Mouse (Mus musculus) layer of hippocampus, adult 6 months (tissue): ENCODE data around the gene Limk2. TPM values are rescaled to one million over a fixed set of nuclear protein-coding genes. Genes with fewer than 3 reads are reported as not detected.

ENCODE experiments used
- long read RNA-seq, 2 experiments: library from polyadenylated mRNA; unstranded; transcript quantifications; one replicate each; pipeline ENCODE4 v2.0.0; 2019 to 2020
- polyA plus RNA-seq: library from polyadenylated mRNA; unstranded; fragments of <200 nt; fragmentation: Nextera tagmentation; gene quantifications from 2 replicates; pipeline ENCODE4 v1.2.3, GENCODE M21; 2021

The Limk2 gene
- polyA plus RNA-seq = 27.1 and 30.4 TPM in 2 replicates
- long read RNA-seq, experiment 1, transcript Limk2-203 (15 exons, 3,693 nt) = major isoform, 19 of 59 reads
- long read RNA-seq, experiment 1, transcript Limk2-201 (16 exons, 3,514 nt) = minor isoform, 18 of 59 reads
- long read RNA-seq, experiment 1, partial matches to known transcripts = 11 of 59 reads
- long read RNA-seq, experiment 1, other reads (novel, unspliced or antisense) = 11 of 59 reads
- long read RNA-seq, experiment 2, transcript Limk2-201 (16 exons, 3,514 nt) = minor isoform, 42 of 285 reads
- long read RNA-seq, experiment 2, transcript Limk2-203 (15 exons, 3,693 nt) = major isoform, 153 of 285 reads
- long read RNA-seq, experiment 2, partial matches to known transcripts = 43 of 285 reads
- long read RNA-seq, experiment 2, other reads (novel, unspliced or antisense) = 47 of 285 reads

GRCm38 (mm10) chr11:3408997-3409732 is at the start of gene Limk2:
Gene Limk2, minus strand, starts transcription at chr11:3409189.

GRCm38 (mm10) chr11:3452167-3452639 is 43.2 kb upstream of the Limk2 start, which contains the start of gene Rnf185:
Gene Rnf185, minus strand, starts transcription at chr11:3452363.

GRCm38 (mm10) chr11:3329891-3330451 is 79.0 kb downstream of the Limk2 start, which contains the start of gene Pik3ip1:
Gene Pik3ip1, plus strand, starts transcription at chr11:3330401.

Other genes starting within 250 kb of the Limk2 start
- 1.6 TPM in 2 replicates for gene Sfi1, start 215.7 kb downstream of the Limk2 start, polyA plus RNA-seq
- gene Eif4enif1, start 206.8 kb downstream of the Limk2 start, polyA plus RNA-seq = 10.7 and 15.2 TPM in 2 replicates
- gene Drg1, start 142.8 kb downstream of the Limk2 start, polyA plus RNA-seq = 134 and 136 TPM in 2 replicates
- gene Patz1, start 120.3 kb downstream of the Limk2 start, polyA plus RNA-seq = 13.2 and 15.2 TPM in 2 replicates
- 37.4 and 41.6 TPM in 2 replicates for gene Pik3ip1, start 78.8 kb downstream of the Limk2 start, polyA plus RNA-seq
- 19.6 and 20.2 TPM in 2 replicates for gene Rnf185, start 43.2 kb upstream of the Limk2 start, polyA plus RNA-seq
- 0.41 and 0.70 TPM in 2 replicates for gene Pla2g3, start 79.1 kb upstream of the Limk2 start, polyA plus RNA-seq
- gene Inpp5j, start 95.6 kb upstream of the Limk2 start, polyA plus RNA-seq = 18.2 and 24.3 TPM in 2 replicates
- 482 and 525 TPM in 2 replicates for gene Selenom, start 105.5 kb upstream of the Limk2 start, polyA plus RNA-seq
- gene Smtn, start 131.4 kb upstream of the Limk2 start, polyA plus RNA-seq = 1.6 and 1.8 TPM in 2 replicates
- 3.8 and 4.0 TPM in 2 replicates for gene Morc2a, start 240.0 kb upstream of the Limk2 start, polyA plus RNA-seq